Mouse (Mus musculus) embryonic facial prominence, embryonic 14.5 days (tissue): ENCODE data around the gene Pold2. TPM values are rescaled to one million over a fixed set of nuclear protein-coding genes. Genes with fewer than 3 reads are reported as not detected.

Experiments
- ATAC-seq: fragments of 200-750 bp; cut with Nextera tagmentation; 2 replicates; pipeline ENCODE4 v1.8.0; 2017; ENCODE audit warnings: low read depth, moderate number of reproducible peaks, moderate TSS enrichment
- DNase-seq: peaks from one replicate; pipeline ENCODE4 v3.0.0-alpha.2; 2015; ENCODE audit warnings: low spot score
- H3K27ac ChIP-seq: fragments of 300-500 bp; sonication (generic); replicated peaks from 2 replicates; pipeline ENCODE4 v1.5.1; 2014; ENCODE audit warnings: low read depth, mild to moderate bottlenecking, low read length, moderate library complexity
- H3K27me3 ChIP-seq: fragments of 300-500 bp; sonication (generic); replicated peaks from 2 replicates; pipeline ENCODE4 v1.6.1; 2014; ENCODE audit warnings: low read length; ENCODE audit not compliant: control insufficient read depth, insufficient read depth
- H3K36me3 ChIP-seq: fragments of 300-500 bp; sonication (generic); 2 replicates; pipeline ENCODE4 v1.6.1; 2014; ENCODE audit warnings: low read length, mixed read lengths; ENCODE audit not compliant: control insufficient read depth, insufficient read depth
- H3K4me1 ChIP-seq: fragments of 300-500 bp; sonication (generic); 2 replicates; pipeline ENCODE4 v1.6.1; 2014; ENCODE audit warnings: antibody characterized with exemption, low read length; ENCODE audit not compliant: control insufficient read depth, insufficient read depth
- H3K4me2 ChIP-seq: fragments of 300-500 bp; sonication (generic); 2 replicates; pipeline ENCODE4 v1.6.1; 2014; ENCODE audit warnings: low read depth, mild to moderate bottlenecking, low read length, moderate library complexity, mixed read lengths
- H3K4me3 ChIP-seq: fragments of 300-500 bp; sonication (generic); 2 replicates; pipeline ENCODE4 v1.5.1; 2014; ENCODE audit warnings: low read depth, mild to moderate bottlenecking, low read length
- H3K9ac ChIP-seq: fragments of 300-500 bp; sonication (generic); 2 replicates; pipeline ENCODE4 v1.6.1; 2014; ENCODE audit warnings: low read depth, mild to moderate bottlenecking, low read length, moderate library complexity, mixed read lengths
- H3K9me3 ChIP-seq: fragments of 300-500 bp; sonication (generic); 2 replicates; pipeline ENCODE4 v1.6.1; 2016; ENCODE audit warnings: low read length; ENCODE audit not compliant: control insufficient read depth
- WGBS: fragments of 180-500 bp; shearing (Covaris S2); extraction: QIAGEN DNeasy Blood & Tissue Kit; methylation state at CpG from one replicate; pipeline ENCODE4 v1.1.7; 2014; 5-methylcytosine and 5-hydroxymethylcytosine counted together
- polyA plus RNA-seq: library from polyadenylated mRNA; unstranded; fragments of >200 nt; fragmentation: Nextera tagmentation; extraction: Ambion mirVana; gene quantifications from 2 replicates; pipeline ENCODE4 v1.2.1, GENCODE M21; 2014

The Pold2 gene
- polyA plus RNA-seq, 1 experiment from 2014 or later: 83.2 TPM

DNA sequence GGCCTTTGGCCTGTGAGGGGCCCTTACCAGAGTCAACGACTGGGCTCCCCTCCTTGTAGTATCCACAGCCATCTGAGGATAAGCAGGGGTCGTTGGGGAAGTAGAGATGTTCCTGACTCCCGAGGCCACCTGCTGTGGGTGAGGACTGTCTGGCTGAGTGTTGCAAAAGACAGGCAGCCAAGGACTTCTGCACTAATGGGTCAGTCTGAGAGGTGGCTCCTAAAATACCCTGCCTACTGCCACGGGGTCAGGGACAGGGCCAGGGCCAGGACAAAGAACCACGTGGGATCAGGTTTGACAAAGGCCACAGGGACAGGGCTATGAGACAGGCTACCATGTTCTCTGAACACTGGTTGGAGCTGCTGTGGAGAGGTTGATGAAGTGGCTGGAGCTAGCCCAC lies 36.8 kb upstream of the Pold2 start:
- 58% methylated on average over 5 of the region's 5 CpGs for whole genome bisulfite sequencing
- ATAC-seq (no peak), DNase-seq (no peak)
- no peaks in the 10 kb centered on the region for H3K4me1 ChIP-seq
- no peak overlapping the region for H3K4me3 ChIP-seq
- no peaks in the 10 kb centered on the region for H3K9me3 ChIP-seq
- H3K27ac ChIP-seq: no peak overlapping the region
- H3K9ac ChIP-seq: no peak overlapping the region
- H3K4me2 ChIP-seq: no peak overlapping the region
- no peaks in the 10 kb centered on the region for H3K36me3 ChIP-seq
- no peaks in the 10 kb centered on the region for H3K27me3 ChIP-seq

DNA sequence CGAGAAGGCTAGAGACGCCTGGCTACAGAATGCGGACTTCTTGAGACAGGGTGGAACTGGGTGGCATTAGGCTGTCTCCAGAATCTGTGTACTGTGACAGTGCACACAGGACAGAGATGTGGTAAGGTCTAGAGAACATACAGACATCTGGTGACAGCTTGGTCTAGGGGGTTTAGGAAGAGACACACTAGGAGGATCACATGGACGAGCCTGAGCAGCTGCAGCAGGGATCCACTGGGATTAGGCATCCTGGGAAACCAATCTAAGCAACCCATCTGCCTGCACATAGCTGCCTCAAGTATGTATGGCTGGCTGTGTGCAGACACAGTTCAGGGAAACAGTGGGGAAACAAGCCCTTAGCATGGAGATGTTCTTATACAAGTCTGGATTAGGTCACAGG lies 35.8 kb upstream of the Pold2 start:
- Histone ChIP-seq H3K27ac (no peak overlapping the region), H3K27me3 (no peaks in the 10 kb centered on the region), H3K36me3 (no peaks in the 10 kb centered on the region), H3K4me3 (no peak overlapping the region), H3K9ac (no peak overlapping the region), H3K9me3 (no peaks in the 10 kb centered on the region), H3K4me2 (no peak overlapping the region), H3K4me1 (no peaks in the 10 kb centered on the region)
- DNase-seq (peak; percentile 74), ATAC-seq (peak; percentile 74)
- WGBS: 73% methylated on average over 4 of the region's 4 CpGs

DNA sequence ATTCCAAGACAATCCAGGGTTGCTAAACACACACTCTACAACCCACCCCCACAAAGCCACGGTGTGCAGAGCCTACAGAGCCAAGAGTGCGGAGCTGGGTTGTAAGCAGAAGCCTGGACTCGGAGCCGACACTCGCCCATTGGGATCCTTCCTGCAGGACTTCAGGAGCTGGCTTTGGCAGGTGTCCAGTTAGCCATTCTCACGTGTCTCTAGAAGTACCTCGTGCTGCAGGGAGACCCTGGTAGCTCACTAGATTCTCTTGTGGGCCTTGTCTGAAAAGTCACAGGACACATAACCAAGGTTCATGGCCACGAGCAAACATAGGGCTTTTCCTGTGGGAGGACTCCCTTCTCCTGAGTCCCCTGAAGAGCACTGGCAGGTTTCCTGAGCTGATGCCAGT lies 35.2 kb upstream of the Pold2 start:
- no peaks in the 10 kb centered on the region for H3K4me1 ChIP-seq
- WGBS: 68% methylated on average over 8 of the region's 8 CpGs
- H3K4me2 ChIP-seq: no peak overlapping the region
- no peaks in the 10 kb centered on the region for H3K9me3 ChIP-seq
- 0 out of 2 replicates have a peak, but pooled peaks have one; percentile 19 for ATAC-seq
- no peak overlapping the region for H3K9ac ChIP-seq
- no peak overlapping the region for H3K27ac ChIP-seq
- no peaks in the 10 kb centered on the region for H3K36me3 ChIP-seq
- H3K4me3 ChIP-seq: no peak overlapping the region
- no peak for DNase-seq
- H3K27me3 ChIP-seq: no peaks in the 10 kb centered on the region

DNA sequence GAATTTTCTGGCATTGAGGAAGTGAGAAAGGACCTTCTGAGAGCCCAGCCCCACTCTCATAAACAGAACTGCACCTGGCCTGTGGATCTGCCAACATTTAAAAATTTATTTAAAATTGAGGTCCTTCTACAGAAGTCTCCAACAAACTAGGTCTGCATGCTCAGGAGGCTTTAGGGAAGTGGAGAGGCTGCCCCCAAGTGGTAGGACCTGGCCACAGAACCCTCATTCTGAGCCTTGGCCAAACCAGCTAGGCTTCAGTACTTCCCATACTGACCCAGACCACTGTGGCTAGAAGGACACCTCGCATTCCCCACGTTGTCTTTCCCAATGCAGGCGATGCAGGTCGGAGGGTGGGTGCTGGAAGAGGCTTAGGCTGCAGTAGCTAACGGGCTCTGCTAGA lies 34.5 kb upstream of the Pold2 start:
- H3K4me3 ChIP-seq: no peak overlapping the region
- no peaks in the 10 kb centered on the region for H3K4me1 ChIP-seq
- no peaks in the 10 kb centered on the region for H3K27me3 ChIP-seq
- DNase-seq: peak; percentile 75
- H3K9me3 ChIP-seq: no peaks in the 10 kb centered on the region
- WGBS: 43% methylated on average over 5 of the region's 5 CpGs
- H3K4me2 ChIP-seq: no peak overlapping the region
- no peaks in the 10 kb centered on the region for H3K36me3 ChIP-seq
- H3K27ac ChIP-seq: no peak overlapping the region
- H3K9ac ChIP-seq: no peak overlapping the region
- ATAC-seq: peak; percentile 41; the same call in 1 of the 2 replicates

DNA sequence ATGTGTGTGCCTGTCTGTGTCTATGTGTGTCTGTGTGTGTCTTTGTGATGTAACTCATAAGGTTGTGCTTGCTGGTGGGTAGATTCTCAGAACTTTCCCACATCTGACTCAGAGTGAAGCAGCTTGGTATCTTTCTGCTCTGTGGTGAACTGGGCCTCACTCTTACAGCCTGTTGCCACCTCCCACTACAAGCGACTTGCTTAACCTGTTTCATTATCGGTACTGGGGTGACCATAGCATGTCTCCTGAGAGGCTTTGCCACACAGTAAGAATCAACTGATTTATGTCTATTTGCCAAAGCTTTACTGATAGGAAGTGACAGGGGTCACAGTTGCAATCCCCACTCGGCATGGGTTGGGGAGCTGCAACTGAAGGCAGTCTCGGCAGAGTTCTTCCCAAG lies 30.6 kb upstream of the Pold2 start:
- Histone ChIP-seq H3K27me3 (no peaks in the 10 kb centered on the region), H3K4me2 (no peak overlapping the region), H3K27ac (no peak overlapping the region), H3K4me3 (no peak overlapping the region), H3K4me1 (no peaks in the 10 kb centered on the region), H3K36me3 (no peaks in the 10 kb centered on the region), H3K9ac (no peak overlapping the region), H3K9me3 (no peaks in the 10 kb centered on the region)
- 71% methylated on average over 4 of the region's 4 CpGs for WGBS
- ATAC-seq (no peak), DNase-seq (no peak)

DNA sequence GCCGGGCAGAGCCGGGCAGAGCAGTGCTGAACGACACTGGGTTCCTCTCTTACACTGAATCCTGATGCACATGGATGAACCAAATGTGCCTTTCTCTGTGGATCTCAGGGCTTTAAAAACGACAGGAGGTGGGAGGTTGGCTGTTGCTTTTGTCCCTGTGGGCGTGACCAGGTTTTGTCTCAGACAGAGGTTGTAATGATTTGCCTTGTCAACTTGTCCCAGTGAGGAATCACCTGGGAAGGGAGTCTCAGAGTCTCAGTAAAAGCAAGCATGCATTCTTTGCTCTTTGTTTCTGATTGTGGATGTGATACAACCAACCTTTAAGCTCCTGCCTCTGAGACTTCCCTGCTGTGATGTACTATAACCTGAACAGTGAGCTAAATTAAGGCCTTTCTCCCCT lies 29.0 kb upstream of the Pold2 start:
- Histone ChIP-seq H3K27ac (no peak overlapping the region), H3K9me3 (no peaks in the 10 kb centered on the region), H3K9ac (no peak overlapping the region), H3K36me3 (no peaks in the 10 kb centered on the region), H3K4me2 (no peak overlapping the region), H3K4me1 (peaks cover 6% of the 10 kb centered on the region), H3K27me3 (no peaks in the 10 kb centered on the region), H3K4me3 (no peak overlapping the region)
- ATAC-seq: no peak
- 60% methylated on average over 5 of the region's 5 CpGs for WGBS
- no peak for DNase-seq

DNA sequence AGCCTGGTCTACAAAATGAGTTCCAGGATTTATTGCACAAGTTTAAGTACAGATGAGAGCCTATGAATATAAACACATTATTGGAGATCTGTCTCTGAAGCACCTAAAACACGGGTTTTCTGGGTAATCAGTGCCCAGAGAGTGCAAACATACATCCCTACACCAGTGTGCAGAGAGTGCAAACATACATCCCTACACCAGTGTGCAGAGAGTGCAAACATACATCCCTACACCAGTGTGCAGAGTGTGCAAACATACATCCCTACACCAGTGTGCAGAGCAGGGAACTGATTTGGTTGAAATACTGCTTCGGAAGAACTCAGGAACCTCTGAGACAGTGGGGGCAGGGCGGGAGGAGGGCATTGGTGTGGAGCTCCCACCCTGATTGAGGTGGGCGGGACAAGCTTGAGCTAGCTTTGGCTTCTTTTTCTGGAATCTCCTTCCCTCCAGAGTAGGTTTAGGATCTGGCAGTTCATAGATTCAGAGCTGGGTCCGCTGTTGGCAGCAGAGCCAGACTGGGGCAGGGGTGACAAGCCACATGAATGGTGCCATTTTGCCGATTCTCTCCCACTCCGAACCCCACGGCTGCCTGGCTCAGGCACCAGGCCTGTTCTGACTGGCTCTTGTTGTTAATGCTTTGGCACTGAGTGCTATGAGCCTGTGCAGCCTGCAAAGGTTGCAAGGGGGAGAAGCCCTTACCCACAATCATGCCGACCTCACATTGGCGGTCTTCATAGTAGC lies 27.9 kb upstream of the Pold2 start:
- ATAC-seq (no peak), DNase-seq (no peak)
- Histone ChIP-seq H3K4me3 (no peak overlapping the region), H3K27me3 (no peaks in the 10 kb centered on the region), H3K9ac (no peak overlapping the region), H3K9me3 (no peaks in the 10 kb centered on the region), H3K4me2 (no peak overlapping the region), H3K4me1 (peaks cover 16% of the 10 kb centered on the region), H3K36me3 (no peaks in the 10 kb centered on the region), H3K27ac (no peak overlapping the region)
- WGBS: 81% methylated on average over 10 of the region's 10 CpGs

DNA sequence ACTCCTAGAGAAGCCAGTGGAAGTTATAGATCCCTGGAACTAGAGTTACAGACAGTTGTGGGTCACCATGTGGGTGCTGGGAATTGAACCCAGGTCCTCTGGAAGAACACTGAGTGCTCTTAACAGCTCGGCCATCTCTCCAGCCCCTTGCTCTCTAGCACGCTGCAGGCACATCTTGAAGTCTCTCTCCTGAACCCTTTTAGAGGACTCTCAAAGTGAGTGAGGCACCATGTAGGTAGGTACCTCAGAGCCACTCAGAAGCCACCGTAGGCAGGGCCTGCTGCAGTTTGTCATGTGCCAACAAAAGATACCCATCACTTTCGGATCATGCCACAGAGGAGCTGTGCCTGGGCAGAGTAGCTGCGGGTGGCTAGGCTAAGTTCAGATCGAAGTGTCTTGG lies 26.8 kb upstream of the Pold2 start:
- Histone ChIP-seq H3K27ac (no peak overlapping the region), H3K4me3 (no peak overlapping the region), H3K27me3 (no peaks in the 10 kb centered on the region), H3K36me3 (no peaks in the 10 kb centered on the region), H3K4me1 (peaks cover 16% of the 10 kb centered on the region), H3K9me3 (no peaks in the 10 kb centered on the region), H3K4me2 (no peak overlapping the region), H3K9ac (no peak overlapping the region)
- 92% methylated on average over 6 of the region's 6 CpGs for WGBS
- DNase-seq (no peak), ATAC-seq (no peak)

DNA sequence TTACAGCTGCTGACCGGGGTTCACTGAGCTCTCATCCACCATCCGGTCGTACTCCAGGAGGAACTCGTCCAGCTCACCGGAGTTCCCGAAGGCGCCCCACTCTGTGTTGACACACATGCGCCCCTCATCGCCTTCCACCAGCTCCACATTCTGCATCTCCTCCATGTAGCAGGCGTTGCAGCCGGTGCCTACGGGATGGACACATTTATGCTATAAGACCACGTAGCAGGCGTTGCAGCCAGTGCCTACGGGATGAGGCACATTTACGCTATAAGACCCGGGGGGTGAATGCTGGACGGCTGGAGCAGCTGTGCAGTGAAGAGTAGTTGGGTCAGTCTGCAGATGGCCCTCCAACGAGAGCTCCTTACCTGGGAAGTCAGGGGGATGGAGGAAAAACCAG lies 26.3 kb upstream of the Pold2 start:
- H3K4me2 ChIP-seq: no peak overlapping the region
- H3K4me1 ChIP-seq: peaks cover 16% of the 10 kb centered on the region
- no peak overlapping the region for H3K9ac ChIP-seq
- ATAC-seq: no peak
- 85% methylated on average over 18 of the region's 19 CpGs for WGBS
- no peak for DNase-seq
- H3K4me3 ChIP-seq: no peak overlapping the region
- no peak overlapping the region for H3K27ac ChIP-seq
- H3K27me3 ChIP-seq: no peaks in the 10 kb centered on the region
- no peaks in the 10 kb centered on the region for H3K9me3 ChIP-seq
- H3K36me3 ChIP-seq: no peaks in the 10 kb centered on the region
